Mouse (Mus musculus): ENCODE measurements at regions not wholly inside any gene's neighbourhood (a gene's known extent, or its start where the extent isn't known, plus 50 kb on each side); places are given as distances from the start of the nearest gene placed in this dataset.

- TF ChIP-seq SIN3A (IDR thresholded peaks at IDR 0.05; ENCODE audit: low read length) (no peak), EP300 (IDR thresholded peaks at IDR 0.05; ENCODE audit: low read length) (no peak), POLR2A (IDR thresholded peaks at IDR 0.05; ENCODE audit: low read depth, low read length) (no peak), UBTF (IDR thresholded peaks at IDR 0.05; ENCODE audit: low read depth, low read length) (no peak), CTCF (conservative IDR thresholded peaks at IDR 0.05 in 1 of 2, IDR thresholded peaks at IDR 0.05 in 1 of 2; ENCODE audit: low read depth in 2 of 2, low read length in 2 of 2) (no peak)
Observed at GRCm38 (mm10) chr5:133482291-133483086, 617.0 kb upstream of the Castor2 start.

Data from CH12.LX (cell line).